Mouse (Mus musculus): Measurements from ENCODE around the gene Gm43552.

- TF ChIP-seq CTCF (IDR thresholded peaks at IDR 0.05; ENCODE audit: borderline replicate concordance, control insufficient read depth, extremely low read depth, insufficient read depth, low read length, poor library complexity) (no peak), POLR2A (IDR thresholded peaks at IDR 0.05; ENCODE audit: control insufficient read depth, extremely low read depth, insufficient read depth, low read length, poor library complexity) (no peak)
Observed at GRCm38 (mm10) chr5:65415653-65416458, 76.8 kb downstream of the Gm43552 start.
